Mouse (Mus musculus): ENCODE measurements around the gene Rela.

- TF ChIP-seq POLR2A (IDR thresholded peaks at IDR 0.05; ENCODE audit: low read depth, low read length) (no peak), CTCF (IDR thresholded peaks at IDR 0.05; ENCODE audit: extremely low read depth, insufficient read length, insufficient replicate concordance, low read depth, low read length) (no peak)
Measured at GRCm38 (mm10) chr19:5662310-5662709, 25.0 kb downstream of the Rela start.

All from small intestine, adult 2 months (tissue).